Mouse (Mus musculus): ENCODE data around the gene Hrct1. TPM values are rescaled to one million over a fixed set of nuclear protein-coding genes. Genes with fewer than 3 reads are reported as not detected.
A peak's percentile ranks its signal among the peaks of the same experiment; 100 is the strongest.

Gene Hrct1
- polyA plus RNA-seq, 1 experiment from 2014 or later = 1.1 TPM

DNA sequence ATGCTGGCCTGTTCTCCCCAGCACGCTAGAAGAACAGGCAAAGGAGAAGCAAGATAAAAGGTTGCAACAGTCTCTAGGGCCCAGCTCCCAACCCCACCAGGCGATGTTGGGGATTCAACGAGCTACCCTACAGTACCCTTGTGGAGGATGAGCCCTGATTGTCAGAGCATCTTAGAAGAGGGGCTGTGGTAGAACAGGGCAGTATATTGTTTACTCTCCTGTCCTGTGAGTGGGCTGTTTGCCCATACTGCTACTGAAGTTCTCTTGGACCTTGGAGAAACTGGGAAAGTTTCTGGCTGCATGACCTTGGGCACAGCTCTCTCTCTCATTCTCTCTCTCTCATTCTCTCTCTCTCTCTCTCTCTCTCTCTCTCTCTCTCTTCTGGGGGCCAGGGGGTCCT lies 2.1 kb downstream of the Hrct1 start:
- Histone ChIP-seq H3K27ac (peak overlapping the region; percentile 87), H3K9me3 (no peaks in the 10 kb centered on the region), H3K4me3 (no peak overlapping the region), H3K36me3 (no peaks in the 10 kb centered on the region), H3K4me2 (no peak overlapping the region), H3K9ac (no peak overlapping the region), H3K4me1 (peaks cover 55% of the 10 kb centered on the region), H3K27me3 (no peaks in the 10 kb centered on the region)
- whole genome bisulfite sequencing = 33% methylated on average over 3 of the region's 3 CpGs
- ATAC-seq (ENCODE audit: borderline replicate concordance, extremely low read depth, low FRiP score, low TSS enrichment) = no peak

GRCm38 (mm10) chr4:43729794-43730550 lies 3.0 kb downstream of the Hrct1 start, which contains the start of gene Spaar:
Gene Spaar, plus strand, starts transcription at chr4:43730034.
- no peak within 1 kb of the TSS for H3K4me3 ChIP-seq
- no peak within 1 kb of the TSS for H3K9ac ChIP-seq
- WGBS = 24% methylated on average over 14 of the region's 14 CpGs
- peaks cover 55% of the 10 kb centered on the region for H3K4me1 ChIP-seq
- H3K27me3 ChIP-seq = no peaks in the 10 kb centered on the region
- no peaks in the 10 kb centered on the region for H3K36me3 ChIP-seq
- ATAC-seq (ENCODE audit: borderline replicate concordance, extremely low read depth, low FRiP score, low TSS enrichment) = no peak
- no peaks in the 10 kb centered on the region for H3K9me3 ChIP-seq
- peak within 1 kb of the TSS; percentile 87 for H3K27ac ChIP-seq
- H3K4me2 ChIP-seq = peak within 1 kb of the TSS; percentile 1; the same call in 1 of the 2 replicates

- Histone ChIP-seq H3K4me3 (no peak overlapping the region), H3K4me2 (0 out of 2 replicates have a peak overlapping the region, but pooled peaks have one; percentile 1), H3K4me1 (peaks cover 55% of the 10 kb centered on the region), H3K9ac (no peak overlapping the region), H3K27me3 (no peaks in the 10 kb centered on the region), H3K27ac (peak overlapping the region; percentile 87), H3K9me3 (no peaks in the 10 kb centered on the region), H3K36me3 (no peaks in the 10 kb centered on the region)
- WGBS = 60% methylated on average over 21 of the region's 21 CpGs
- no peak for ATAC-seq (ENCODE audit: borderline replicate concordance, extremely low read depth, low FRiP score, low TSS enrichment)
Observed at GRCm38 (mm10) chr4:43730750-43731297, 3.8 kb downstream of the Hrct1 start.

GRCm38 (mm10) chr4:43732171-43732570 lies 5.2 kb downstream of the Hrct1 start:
- peaks cover 42% of the 10 kb centered on the region for H3K4me1 ChIP-seq
- H3K36me3 ChIP-seq = no peaks in the 10 kb centered on the region
- no peak overlapping the region for H3K4me3 ChIP-seq
- ATAC-seq (ENCODE audit: borderline replicate concordance, extremely low read depth, low FRiP score, low TSS enrichment) = no peak
- no peaks in the 10 kb centered on the region for H3K9me3 ChIP-seq
- no peak overlapping the region for H3K27ac ChIP-seq
- no peak overlapping the region for H3K9ac ChIP-seq
- H3K4me2 ChIP-seq = no peak overlapping the region
- 0% methylated on average over 1 of the region's 1 CpGs for WGBS
- H3K27me3 ChIP-seq = no peaks in the 10 kb centered on the region

DNA sequence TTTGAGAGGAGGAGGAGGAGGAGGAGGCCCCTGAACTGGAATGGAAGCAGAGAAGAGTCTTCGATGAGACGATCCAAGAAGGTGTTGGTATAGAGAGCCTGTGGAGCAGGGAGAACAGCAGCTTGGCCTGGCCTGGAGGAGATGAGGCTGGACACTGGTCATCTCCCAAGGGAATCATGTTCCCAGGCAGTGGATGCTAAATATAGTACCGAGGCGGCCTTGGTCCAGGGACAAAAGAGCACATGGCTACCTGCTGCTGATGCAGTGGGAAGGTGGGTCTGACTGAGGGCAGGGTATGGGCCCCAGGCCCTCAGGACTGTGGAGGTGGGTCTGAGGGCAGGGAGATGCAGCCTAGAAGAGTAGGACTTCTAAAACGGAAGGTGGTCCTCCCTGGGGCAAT lies 6.2 kb downstream of the Hrct1 start:
- Histone ChIP-seq H3K9me3 (no peaks in the 10 kb centered on the region), H3K4me1 (peaks cover 32% of the 10 kb centered on the region), H3K27me3 (no peaks in the 10 kb centered on the region), H3K4me2 (no peak overlapping the region), H3K4me3 (no peak overlapping the region), H3K9ac (no peak overlapping the region), H3K27ac (no peak overlapping the region), H3K36me3 (no peaks in the 10 kb centered on the region)
- no peak for ATAC-seq (ENCODE audit: borderline replicate concordance, extremely low read depth, low FRiP score, low TSS enrichment)
- 79% methylated on average over 5 of the region's 5 CpGs for WGBS

GRCm38 (mm10) chr4:43737144-43737543 lies 10.2 kb downstream of the Hrct1 start:
- peak; percentile 34; the same call in 1 of the 2 replicates for ATAC-seq (ENCODE audit: borderline replicate concordance, extremely low read depth, low FRiP score, low TSS enrichment)
- peak overlapping the region; percentile 31; the same call in 1 of the 2 replicates for H3K27ac ChIP-seq
- H3K4me2 ChIP-seq = no peak overlapping the region
- no peaks in the 10 kb centered on the region for H3K27me3 ChIP-seq
- no peaks in the 10 kb centered on the region for H3K4me1 ChIP-seq
- no peaks in the 10 kb centered on the region for H3K36me3 ChIP-seq
- 55% methylated on average over 6 of the region's 6 CpGs for WGBS
- H3K9me3 ChIP-seq = no peaks in the 10 kb centered on the region
- no peak overlapping the region for H3K9ac ChIP-seq
- H3K4me3 ChIP-seq = no peak overlapping the region

GRCm38 (mm10) chr4:43738989-43739674 lies 12.1 kb downstream of the Hrct1 start:
- H3K4me2 ChIP-seq = no peak overlapping the region
- H3K4me1 ChIP-seq = no peaks in the 10 kb centered on the region
- no peak for ATAC-seq (ENCODE audit: borderline replicate concordance, extremely low read depth, low FRiP score, low TSS enrichment)
- no peak overlapping the region for H3K9ac ChIP-seq
- no peak overlapping the region; the same call in 1 of the 2 replicates for H3K27ac ChIP-seq
- H3K27me3 ChIP-seq = no peaks in the 10 kb centered on the region
- 45% methylated on average over 8 of the region's 8 CpGs for WGBS
- H3K36me3 ChIP-seq = no peaks in the 10 kb centered on the region
- no peak overlapping the region for H3K4me3 ChIP-seq
- no peaks in the 10 kb centered on the region for H3K9me3 ChIP-seq

GRCm38 (mm10) chr4:43741526-43741925 lies 14.5 kb downstream of the Hrct1 start:
- no peaks in the 10 kb centered on the region for H3K9me3 ChIP-seq
- no peak overlapping the region for H3K4me2 ChIP-seq
- H3K36me3 ChIP-seq = no peaks in the 10 kb centered on the region
- H3K9ac ChIP-seq = no peak overlapping the region
- H3K27me3 ChIP-seq = no peaks in the 10 kb centered on the region
- no peak overlapping the region for H3K4me3 ChIP-seq
- no peaks in the 10 kb centered on the region for H3K4me1 ChIP-seq
- 45% methylated on average over 5 of the region's 5 CpGs for WGBS
- H3K27ac ChIP-seq = no peak overlapping the region
- ATAC-seq (ENCODE audit: borderline replicate concordance, extremely low read depth, low FRiP score, low TSS enrichment) = no peak

- H3K4me3 ChIP-seq = no peak overlapping the region
- H3K9me3 ChIP-seq = no peaks in the 10 kb centered on the region
- 32% methylated on average over 4 of the region's 4 CpGs for WGBS
- H3K4me1 ChIP-seq = peaks cover 3% of the 10 kb centered on the region; the same call in 1 of the 2 replicates
- H3K36me3 ChIP-seq = no peaks in the 10 kb centered on the region
- H3K27me3 ChIP-seq = no peaks in the 10 kb centered on the region
- no peak overlapping the region for H3K27ac ChIP-seq
- H3K4me2 ChIP-seq = no peak overlapping the region
- no peak overlapping the region for H3K9ac ChIP-seq
- ATAC-seq (ENCODE audit: borderline replicate concordance, extremely low read depth, low FRiP score, low TSS enrichment) = no peak
Observed at GRCm38 (mm10) chr4:43742637-43743036, 15.6 kb downstream of the Hrct1 start.

DNA sequence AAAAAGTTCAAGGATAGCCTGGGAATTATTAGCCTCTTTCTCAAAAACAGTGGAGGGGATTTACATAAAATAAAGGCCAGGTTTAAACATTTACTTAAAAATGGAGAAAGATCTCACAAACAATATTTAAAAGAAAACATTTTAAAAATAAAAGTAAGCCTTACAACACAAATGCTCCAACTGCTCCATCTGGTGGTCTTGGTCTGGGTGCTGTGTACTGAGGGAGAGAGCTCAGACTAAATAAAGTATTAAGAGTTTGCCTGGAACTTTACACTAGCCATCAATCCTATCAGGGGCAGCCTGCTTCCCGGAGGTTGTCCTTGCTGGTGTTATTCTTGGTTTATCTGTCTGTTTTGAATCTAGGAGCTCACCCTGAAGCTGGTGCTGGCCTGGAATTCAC lies 16.1 kb downstream of the Hrct1 start:
- H3K36me3 ChIP-seq = no peaks in the 10 kb centered on the region
- no peak overlapping the region for H3K9ac ChIP-seq
- H3K4me1 ChIP-seq = peaks cover 3% of the 10 kb centered on the region; the same call in 1 of the 2 replicates
- ATAC-seq (ENCODE audit: borderline replicate concordance, extremely low read depth, low FRiP score, low TSS enrichment) = no peak
- WGBS = 16% methylated on average over 1 of the region's 1 CpGs
- no peak overlapping the region for H3K4me2 ChIP-seq
- H3K4me3 ChIP-seq = no peak overlapping the region
- no peaks in the 10 kb centered on the region for H3K27me3 ChIP-seq
- no peak overlapping the region for H3K27ac ChIP-seq
- H3K9me3 ChIP-seq = no peaks in the 10 kb centered on the region

DNA sequence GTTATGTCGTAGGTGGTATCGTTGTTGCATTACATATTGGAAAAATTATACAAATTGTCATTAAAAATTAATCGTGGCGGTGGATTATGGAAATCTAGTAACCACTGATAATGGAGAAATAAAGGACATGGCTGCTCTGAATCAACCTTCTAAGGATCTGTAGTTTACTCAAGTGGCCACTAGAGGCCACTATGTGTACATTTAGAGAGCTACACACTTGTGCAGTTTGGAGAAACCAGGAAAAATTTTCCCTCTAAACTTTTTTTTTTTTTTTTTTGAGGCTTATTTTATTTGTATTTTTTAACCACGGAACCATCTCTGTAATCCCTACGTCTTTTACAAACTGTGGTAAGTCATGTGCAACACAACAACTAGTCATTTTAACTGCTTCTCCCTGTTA lies 18.2 kb downstream of the Hrct1 start:
- H3K4me2 ChIP-seq = no peak overlapping the region
- WGBS = 18% methylated on average over 6 of the region's 6 CpGs
- no peak overlapping the region for H3K4me3 ChIP-seq
- H3K27me3 ChIP-seq = no peaks in the 10 kb centered on the region
- H3K9ac ChIP-seq = no peak overlapping the region
- H3K36me3 ChIP-seq = no peaks in the 10 kb centered on the region
- peaks cover 6% of the 10 kb centered on the region; the same call in 1 of the 2 replicates for H3K4me1 ChIP-seq
- no peak overlapping the region for H3K27ac ChIP-seq
- ATAC-seq (ENCODE audit: borderline replicate concordance, extremely low read depth, low FRiP score, low TSS enrichment) = no peak
- H3K9me3 ChIP-seq = no peaks in the 10 kb centered on the region

DNA sequence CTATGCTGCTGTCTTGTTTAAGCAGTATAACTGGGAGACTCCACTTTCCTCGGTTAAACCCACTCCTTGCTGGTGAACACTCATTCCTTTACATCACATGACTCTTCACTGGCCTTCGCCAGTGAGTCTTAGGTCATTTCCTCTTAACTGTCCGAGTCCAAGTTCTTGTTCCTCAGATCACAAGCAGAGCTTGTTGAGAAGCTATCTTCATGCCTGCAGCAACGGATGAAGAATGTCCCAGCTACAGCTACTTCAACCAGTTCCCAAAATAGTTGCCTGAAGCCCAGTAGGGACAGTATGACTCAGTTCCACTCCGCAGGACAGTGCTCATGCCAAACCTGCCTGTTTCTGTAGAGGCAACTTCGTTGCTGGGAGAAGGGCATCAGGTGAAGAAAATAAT lies 30.2 kb downstream of the Hrct1 start:
- no peak overlapping the region for H3K4me3 ChIP-seq
- no peak overlapping the region for H3K4me2 ChIP-seq
- no peaks in the 10 kb centered on the region for H3K36me3 ChIP-seq
- H3K27me3 ChIP-seq = no peaks in the 10 kb centered on the region
- H3K27ac ChIP-seq = no peak overlapping the region
- H3K9ac ChIP-seq = no peak overlapping the region
- H3K4me1 ChIP-seq = 0 out of 2 replicates have a peak, but pooled peaks cover 6% of the 10 kb centered on the region
- 58% methylated on average over 6 of the region's 6 CpGs for WGBS
- ATAC-seq (ENCODE audit: borderline replicate concordance, extremely low read depth, low FRiP score, low TSS enrichment) = no peak
- no peaks in the 10 kb centered on the region for H3K9me3 ChIP-seq
